Mouse (Mus musculus) layer of hippocampus, adult 2 months (tissue): Measurements from ENCODE around the gene Cand2. TPM values are rescaled to one million over a fixed set of nuclear protein-coding genes. Genes with fewer than 3 reads are reported as not detected.

ENCODE experiments used
- DNase-seq, 2 experiments: peaks; one replicate each; pipeline ENCODE4 v3.0.0; 2022; ENCODE audit warnings: low spot score in 2 of 2
- H3K27ac ChIP-seq: fragments of 200-600 bp; 2 replicates; pipeline ENCODE4 v1.8.1; 2022
- H3K4me3 ChIP-seq: fragments of 200-600 bp; 2 replicates; pipeline ENCODE4 v1.8.1; 2022; ENCODE audit warnings: mild to moderate bottlenecking
- CTCF ChIP-seq: fragments of 200-600 bp; conservative IDR thresholded peaks from 2 replicates; pipeline ENCODE4 v1.8.1; 2022; ENCODE audit warnings: antibody characterized with exemption, mild to moderate bottlenecking, moderate library complexity
- total RNA-seq, 2 experiments: library from RNA; stranded (reverse); gene quantifications; 2 replicates each; pipeline ENCODE4 v1.2.3; 2021

Cand2 gene
- total RNA-seq, 2 experiments from 2014 or later: 3.2 to 4.0 TPM

DNA sequence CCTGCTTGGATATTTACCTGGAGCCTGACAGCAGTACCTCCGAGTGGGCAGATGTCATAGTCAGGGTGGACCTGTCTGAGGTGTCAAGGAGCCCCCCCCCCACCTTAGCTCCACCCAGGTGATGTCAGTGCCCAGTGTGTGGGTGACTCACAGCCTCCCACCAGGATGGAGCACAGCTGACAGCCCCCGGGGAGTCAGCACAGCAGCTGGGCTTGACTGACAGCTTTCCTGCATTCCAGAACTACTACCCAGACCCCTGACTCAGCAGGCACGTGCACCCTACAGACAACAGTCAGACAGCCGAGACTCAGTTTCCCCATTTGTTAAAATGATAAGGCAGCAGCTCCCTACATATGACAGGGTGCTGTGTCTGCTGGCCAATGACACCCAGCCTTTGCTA, 13.4 kb upstream of the Cand2 start:
- no peak for DNase-seq
- no peak for TF ChIP-seq CTCF
- Histone ChIP-seq H3K4me3 (no peak overlapping the region), H3K27ac (no peak overlapping the region)

GRCm38 (mm10) chr6:115761995-115762756, 12.2 kb upstream of the Cand2 start, which contains the start of gene Tmem40:
Tmem40 (minus strand) TSS chr6:115762410.
- H3K27ac ChIP-seq: no peak within 1 kb of the TSS
- TF ChIP-seq CTCF: no peak
- H3K4me3 ChIP-seq: no peak within 1 kb of the TSS
- no peak for DNase-seq

- peak in 1 of 2 experiments; percentile 9 for DNase-seq
- Histone ChIP-seq H3K27ac (no peak overlapping the region), H3K4me3 (0 out of 2 replicates have a peak overlapping the region, but pooled peaks have one; percentile 12)
- TF ChIP-seq CTCF: no peak
These were observed 10.2 kb upstream of the Cand2 start for GRCm38 (mm10) chr6:115764179-115764578.

GRCm38 (mm10) chr6:115767357-115767756, 7.0 kb upstream of the Cand2 start:
- no peak for TF ChIP-seq CTCF
- H3K27ac ChIP-seq: no peak overlapping the region

DNA sequence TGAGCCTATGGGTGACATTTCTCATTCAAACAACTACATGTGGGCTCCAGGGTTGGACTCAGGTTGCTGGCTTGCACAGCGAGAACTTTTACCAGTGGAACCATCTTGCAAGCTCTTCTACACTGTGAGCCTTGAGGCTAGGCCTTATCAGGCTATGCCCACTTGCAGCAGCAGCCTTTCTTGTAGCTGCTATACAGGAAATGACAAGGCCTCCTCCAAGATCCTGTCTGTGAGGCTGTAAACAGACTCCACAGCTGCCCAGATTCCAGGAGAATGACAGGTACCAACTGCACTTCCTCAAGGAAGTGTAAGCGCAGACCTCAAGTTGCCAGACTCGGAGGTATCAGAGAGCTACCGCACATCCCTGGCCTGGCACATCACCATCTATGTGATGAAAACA, 6.1 kb upstream of the Cand2 start:
- no peak overlapping the region for H3K4me3 ChIP-seq
- no peak for TF ChIP-seq CTCF
- DNase-seq: no peak
- H3K27ac ChIP-seq: no peak overlapping the region

More at GRCm38 (mm10) chr6:115767357-115767756, 7.0 kb upstream of the Cand2 start:
- DNase-seq: no peak
- H3K4me3 ChIP-seq: no peak overlapping the region

DNA sequence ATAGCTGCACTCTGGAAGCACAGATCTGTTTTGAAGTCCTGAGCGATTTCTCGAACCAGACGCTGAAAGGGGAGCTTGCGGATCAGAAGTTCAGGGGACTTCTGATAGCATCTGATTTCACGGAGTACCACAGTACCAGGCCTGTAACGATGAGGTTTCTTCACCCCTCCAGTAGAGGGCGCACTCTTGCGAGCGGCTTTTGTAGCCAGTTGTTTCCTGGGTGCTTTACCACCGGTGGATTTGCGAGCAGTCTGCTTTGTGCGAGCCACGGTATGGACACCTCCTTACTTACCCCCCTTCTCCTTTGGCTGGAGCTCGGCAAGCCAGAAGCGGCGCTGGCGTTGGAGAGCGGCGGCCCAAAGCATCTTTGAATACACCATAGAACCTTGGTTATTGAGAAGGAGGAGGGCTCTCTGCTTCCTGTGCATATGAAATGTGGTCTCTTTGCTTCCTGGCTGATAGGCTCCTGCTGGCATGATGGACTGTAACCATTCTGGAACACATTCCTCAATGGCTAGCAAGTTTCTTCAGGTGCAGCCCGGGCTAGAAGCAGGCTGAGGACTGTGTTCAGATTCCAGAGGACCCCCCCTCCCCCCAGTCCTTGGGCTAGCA, 4.2 kb upstream of the Cand2 start:
- DNase-seq: no peak
- H3K27ac ChIP-seq: no peak overlapping the region
- H3K4me3 ChIP-seq: no peak overlapping the region
- peak; percentile 58 for TF ChIP-seq CTCF

- Histone ChIP-seq H3K4me3 (no peak overlapping the region), H3K27ac (no peak overlapping the region)
- no peak for DNase-seq
- no peak for TF ChIP-seq CTCF
These were observed 3.5 kb upstream of the Cand2 start for GRCm38 (mm10) chr6:115770852-115771251.

DNA sequence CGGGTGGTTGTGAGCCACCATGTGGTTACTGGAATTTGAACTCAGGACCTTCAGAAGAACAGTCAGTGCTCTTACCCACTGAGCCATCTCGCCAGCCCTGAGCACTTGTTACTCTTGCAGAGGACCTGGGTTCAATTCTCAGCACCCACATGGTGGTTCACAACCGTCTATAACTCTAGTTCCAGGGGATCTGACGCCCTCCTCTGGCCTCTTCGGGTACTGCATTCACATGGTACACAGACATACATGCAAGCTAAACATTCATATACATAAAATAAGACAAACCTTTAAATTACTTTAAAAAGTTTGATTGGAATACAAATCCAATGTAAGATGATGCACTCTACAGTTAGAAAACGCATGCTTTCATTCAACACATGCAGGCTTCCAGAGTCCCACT, 2.1 kb upstream of the Cand2 start:
- no peak overlapping the region for H3K4me3 ChIP-seq
- TF ChIP-seq CTCF: no peak
- no peak overlapping the region for H3K27ac ChIP-seq
- no peak for DNase-seq

DNA sequence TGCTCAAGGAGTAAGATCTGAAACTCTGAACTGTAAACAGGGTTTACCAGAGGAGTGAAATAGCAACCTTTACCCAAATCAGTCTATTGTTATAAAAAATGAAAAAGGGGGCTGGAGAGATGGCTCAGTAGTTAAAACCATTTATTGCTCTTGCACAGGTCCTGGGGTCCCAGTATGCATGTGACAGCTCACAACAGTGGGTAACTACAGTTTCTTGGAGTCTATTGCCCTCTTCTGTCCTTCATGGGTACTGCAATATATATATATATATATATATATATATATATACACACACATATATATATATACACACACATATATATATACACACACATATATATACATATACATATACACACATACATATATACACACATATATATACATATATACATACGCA, 1.7 kb upstream of the Cand2 start:
- no peak overlapping the region for H3K4me3 ChIP-seq
- TF ChIP-seq CTCF: peak; percentile 54
- no peak overlapping the region for H3K27ac ChIP-seq
- DNase-seq: no peak

DNA sequence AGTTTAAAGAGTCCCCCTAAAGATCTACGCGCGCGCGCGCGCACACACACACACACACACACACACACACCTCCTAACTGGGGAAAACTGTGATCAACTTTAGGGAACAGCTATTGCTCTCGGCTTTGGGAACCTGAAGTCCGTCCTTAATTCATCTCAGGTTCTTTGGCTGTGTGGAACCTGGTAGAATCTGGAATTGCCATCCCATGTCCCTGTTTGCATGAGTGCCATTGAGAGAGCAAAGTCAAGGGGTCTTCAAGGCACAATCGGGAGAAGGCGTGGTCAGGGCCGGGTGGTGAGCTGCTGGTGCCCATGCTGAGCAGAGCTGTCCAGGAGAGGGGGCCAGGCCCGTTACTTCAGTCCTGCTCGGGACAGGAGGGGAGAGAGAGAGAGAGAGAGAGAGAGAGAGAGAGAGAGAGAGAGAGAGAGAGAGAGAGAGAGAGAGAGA, 348 bp upstream of the Cand2 start:
- no peak overlapping the region for H3K27ac ChIP-seq
- TF ChIP-seq CTCF: no peak
- no peak for DNase-seq
- H3K4me3 ChIP-seq: peak overlapping the region; percentile 50

DNA sequence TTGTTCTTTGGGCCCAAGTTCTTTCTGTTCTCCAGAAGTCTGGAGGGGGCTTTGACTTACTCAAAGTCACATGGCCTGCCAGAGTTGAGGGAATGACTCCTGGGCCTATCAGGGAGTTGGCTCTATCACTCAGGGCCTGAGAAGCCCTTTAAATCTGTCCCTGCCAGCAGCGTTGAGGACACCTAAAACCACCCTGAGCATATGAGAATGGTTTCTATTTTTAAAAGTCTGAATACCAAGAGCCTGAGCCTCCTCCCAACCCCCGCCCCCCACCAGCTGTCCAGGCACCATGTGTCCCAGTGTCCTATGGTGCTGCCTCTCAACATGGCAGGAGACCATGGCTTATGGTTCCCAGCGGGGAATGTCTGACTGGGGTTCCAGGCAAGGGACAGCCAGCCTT, 1.5 kb downstream of the Cand2 start:
- TF ChIP-seq CTCF: no peak
- no peak for DNase-seq
- Histone ChIP-seq H3K27ac (no peak overlapping the region), H3K4me3 (no peak overlapping the region)

GRCm38 (mm10) chr6:115776363-115776762, 2.0 kb downstream of the Cand2 start:
- no peak overlapping the region for H3K4me3 ChIP-seq
- no peak for DNase-seq
- no peak overlapping the region for H3K27ac ChIP-seq
- no peak for TF ChIP-seq CTCF

- H3K4me3 ChIP-seq: no peak overlapping the region
- no peak for DNase-seq
- TF ChIP-seq CTCF: no peak
- H3K27ac ChIP-seq: no peak overlapping the region
These were observed 8.4 kb downstream of the Cand2 start for GRCm38 (mm10) chr6:115782781-115783180.

DNA sequence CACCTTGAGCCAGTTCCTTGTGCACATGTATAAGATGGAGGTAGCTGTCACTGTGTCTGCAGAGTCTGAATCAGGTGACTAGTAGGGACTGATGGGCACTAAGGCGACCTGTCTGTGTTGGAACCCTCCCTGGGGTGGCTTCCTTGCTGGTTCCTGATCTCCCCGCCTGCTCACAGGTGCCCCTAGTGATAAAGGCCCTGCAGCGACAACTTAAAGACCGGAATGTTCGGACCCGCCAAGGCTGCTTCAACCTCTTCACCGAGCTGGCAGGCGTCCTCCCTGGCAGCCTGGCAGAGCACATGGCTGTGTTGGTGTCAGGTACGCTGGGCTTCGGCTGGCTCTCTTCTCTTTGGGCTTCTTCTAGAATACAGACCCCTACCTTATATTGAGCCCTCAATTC, 16.7 kb downstream of the Cand2 start:
- Histone ChIP-seq H3K27ac (no peak overlapping the region), H3K4me3 (no peak overlapping the region)
- no peak for DNase-seq
- no peak for TF ChIP-seq CTCF
